Mouse (Mus musculus) MEL (cell line): ENCODE data around the gene Nop9. TPM values are rescaled to one million over a fixed set of nuclear protein-coding genes. Genes with fewer than 3 reads are reported as not detected.
A peak's percentile ranks its signal among the peaks of the same experiment; 100 is the strongest.

Experiments used
- DNase-seq: peaks from one replicate; pipeline ENCODE4 v3.0.0; 2011; ENCODE audit warnings: low read depth, low spot score
- H3K27ac ChIP-seq: 2 replicates; pipeline ENCODE4 v1.5.1; 2012; ENCODE audit warnings: low read depth, mild to moderate bottlenecking, control low read depth, low read length, moderate library complexity; ENCODE audit not compliant: control insufficient read depth
- H3K27me3 ChIP-seq, 2 experiments: fragments of 150-350 bp in 1 of 2; sonication (generic) in 1 of 2; 2 replicates each; pipeline ENCODE4 v1.6.1; 2012; ENCODE audit warnings: low read length in 2 of 2, mild to moderate bottlenecking in 2 of 2, improper control_type of control experiment in 1 of 2, moderate library complexity in 1 of 2; ENCODE audit not compliant: insufficient read depth in 2 of 2, control insufficient read depth in 1 of 2
- H3K36me3 ChIP-seq, 2 experiments: 2 replicates each; pipeline ENCODE4 v1.6.1; 2012 to 2014; ENCODE audit warnings: low read length in 2 of 2, improper control_type of control experiment in 1 of 2, inconsistent platforms in 1 of 2, mild to moderate bottlenecking in 1 of 2; ENCODE audit not compliant: insufficient read depth in 2 of 2, control insufficient read depth in 1 of 2
- H3K4me1 ChIP-seq, 2 experiments: fragments of 150-350 bp in 1 of 2; sonication (generic) in 1 of 2; 2 replicates each; pipeline ENCODE4 v1.6.1; 2012; ENCODE audit warnings: low read length in 2 of 2, improper control_type of control experiment in 1 of 2, mild to moderate bottlenecking in 1 of 2; ENCODE audit not compliant: insufficient read depth in 2 of 2, control insufficient read depth in 1 of 2
- H3K4me3 ChIP-seq, 2 experiments: fragments of 150-350 bp in 1 of 2; sonication (generic) in 1 of 2; 2 replicates each; pipeline ENCODE4 v1.5.1; 2012; ENCODE audit warnings: low read depth in 2 of 2, low read length in 2 of 2, mild to moderate bottlenecking in 2 of 2, moderate library complexity in 2 of 2, control low read depth in 1 of 2, improper control_type of control experiment in 1 of 2; ENCODE audit not compliant: control insufficient read depth in 1 of 2, insufficient read depth in 1 of 2
- H3K79me2 ChIP-seq: 2 replicates; pipeline ENCODE4 v1.6.1; 2012; ENCODE audit warnings: mild to moderate bottlenecking, low read length, moderate library complexity; ENCODE audit not compliant: control insufficient read depth, poor library complexity, insufficient read depth
- H3K9ac ChIP-seq: 2 replicates; pipeline ENCODE4 v1.6.1; 2012; ENCODE audit warnings: low read depth, mild to moderate bottlenecking, control low read depth, low read length, moderate library complexity; ENCODE audit not compliant: control insufficient read depth, poor library complexity, severe bottlenecking
- H3K9me3 ChIP-seq: fragments of 150-350 bp; sonication (generic); replicated peaks from 2 replicates; pipeline ENCODE4 v1.6.1; 2012; ENCODE audit warnings: mild to moderate bottlenecking, low read length, improper control_type of control experiment, moderate library complexity; ENCODE audit not compliant: insufficient read depth
- BHLHE40 ChIP-seq: IDR thresholded peaks from 2 replicates; pipeline ENCODE4 v1.6.1; 2012; ENCODE audit warnings: low read depth, mild to moderate bottlenecking, inconsistent platforms, low read length, improper control_type of control experiment, borderline replicate concordance
- CHD1 ChIP-seq: IDR thresholded peaks from 2 replicates; pipeline ENCODE4 v1.6.1; 2012; ENCODE audit warnings: low read depth, mild to moderate bottlenecking, inconsistent platforms, low read length, improper control_type of control experiment
- CHD2 ChIP-seq: IDR thresholded peaks from 2 replicates; pipeline ENCODE4 v1.6.1; 2011; ENCODE audit warnings: low read length, improper control_type of control experiment
- CTCF ChIP-seq, 3 experiments: IDR thresholded peaks in 2 of 3; conservative IDR thresholded peaks in 1 of 3; 2 replicates each; pipeline ENCODE4 v1.5.1; 2011 to 2012; ENCODE audit warnings: low read length in 3 of 3, low read depth in 2 of 3, mild to moderate bottlenecking in 2 of 3, improper control_type of control experiment in 1 of 3, inconsistent platforms in 1 of 3, mixed read lengths in 1 of 3, moderate library complexity in 1 of 3; ENCODE audit not compliant: control insufficient read depth in 1 of 3, insufficient read depth in 1 of 3, poor library complexity in 1 of 3, severe bottlenecking in 1 of 3
- EP300 ChIP-seq, 2 experiments: IDR thresholded peaks; 2 replicates each; pipeline ENCODE4 v1.6.1; 2011; ENCODE audit warnings: improper control_type of control experiment in 2 of 2, low read length in 2 of 2, low read depth in 1 of 2, mild to moderate bottlenecking in 1 of 2
- GABPA ChIP-seq: IDR thresholded peaks from 2 replicates; pipeline ENCODE4 v1.6.1; 2012; ENCODE audit warnings: low read depth, mild to moderate bottlenecking, inconsistent platforms, low read length, improper control_type of control experiment, moderate library complexity
- KAT2A ChIP-seq: conservative IDR thresholded peaks from 2 replicates; pipeline ENCODE4 v1.6.1; 2012; ENCODE audit warnings: low read depth, low read length, improper control_type of control experiment, inconsistent platforms
- MAFK ChIP-seq: IDR thresholded peaks from 2 replicates; pipeline ENCODE4 v1.6.1; 2011; ENCODE audit warnings: low read depth, mild to moderate bottlenecking, low read length, improper control_type of control experiment, borderline replicate concordance
- MAX ChIP-seq: IDR thresholded peaks from 2 replicates; pipeline ENCODE4 v1.6.1; 2011; ENCODE audit warnings: low read length, improper control_type of control experiment
- MEF2A ChIP-seq: IDR thresholded peaks from 2 replicates; pipeline ENCODE4 v1.6.1; 2014; ENCODE audit warnings: low read depth, mild to moderate bottlenecking, inconsistent platforms, low read length, improper control_type of control experiment; ENCODE audit not compliant: poor library complexity, insufficient replicate concordance, severe bottlenecking; ENCODE audit errors: extremely low read depth
- MYC ChIP-seq: IDR thresholded peaks from 2 replicates; pipeline ENCODE4 v1.6.1; 2011; ENCODE audit warnings: low read depth, mild to moderate bottlenecking, low read length, improper control_type of control experiment, moderate library complexity
- POLR2AphosphoS5 ChIP-seq: IDR thresholded peaks from 2 replicates; pipeline ENCODE4 v1.6.1; 2012; ENCODE audit warnings: low read depth, borderline replicate concordance, mild to moderate bottlenecking, inconsistent platforms, low read length, moderate library complexity, mixed read lengths
- RCOR1 ChIP-seq: IDR thresholded peaks from 2 replicates; pipeline ENCODE4 v1.6.1; 2012; ENCODE audit warnings: low read depth, mild to moderate bottlenecking, inconsistent platforms, low read length, improper control_type of control experiment
- SMC3 ChIP-seq: IDR thresholded peaks from 2 replicates; pipeline ENCODE4 v1.6.1; 2011; ENCODE audit warnings: low read depth, low read length, improper control_type of control experiment
- TAL1 ChIP-seq: IDR thresholded peaks from 2 replicates; pipeline ENCODE4 v1.6.1; 2012; ENCODE audit warnings: mild to moderate bottlenecking, inconsistent platforms, low read length, moderate library complexity, mixed read lengths
- TCF12 ChIP-seq: IDR thresholded peaks from 2 replicates; pipeline ENCODE4 v1.6.1; 2014; ENCODE audit warnings: low read depth, mild to moderate bottlenecking, inconsistent platforms, low read length, improper control_type of control experiment, moderate library complexity
- UBTF ChIP-seq: IDR thresholded peaks from 2 replicates; pipeline ENCODE4 v1.6.1; 2012; ENCODE audit warnings: low read depth, mild to moderate bottlenecking, inconsistent platforms, low read length, improper control_type of control experiment, moderate library complexity, borderline replicate concordance; ENCODE audit not compliant: insufficient read depth
- USF2 ChIP-seq, 2 experiments: IDR thresholded peaks; 2 replicates each; pipeline ENCODE4 v1.6.1; 2011 to 2012; ENCODE audit warnings: improper control_type of control experiment in 2 of 2, low read length in 2 of 2, borderline replicate concordance in 1 of 2, inconsistent platforms in 1 of 2, low read depth in 1 of 2, mild to moderate bottlenecking in 1 of 2; ENCODE audit not compliant: insufficient read depth in 1 of 2
- ZC3H11A ChIP-seq: IDR thresholded peaks from 2 replicates; pipeline ENCODE4 v1.6.1; 2012; ENCODE audit warnings: low read depth, mild to moderate bottlenecking, inconsistent platforms, low read length, improper control_type of control experiment
- ZKSCAN1 ChIP-seq: IDR thresholded peaks from 2 replicates; pipeline ENCODE4 v1.6.1; 2012; ENCODE audit warnings: low read depth, mild to moderate bottlenecking, inconsistent platforms, low read length, improper control_type of control experiment, moderate library complexity
- ZMIZ1 ChIP-seq: IDR thresholded peaks from 2 replicates; pipeline ENCODE4 v1.6.1; 2012; ENCODE audit warnings: low read depth, mild to moderate bottlenecking, inconsistent platforms, low read length, improper control_type of control experiment, moderate library complexity
- polyA plus RNA-seq, 2 experiments: library from polyadenylated mRNA; stranded (reverse) in 1 of 2; unstranded in 1 of 2; fragments of >175 nt in 1 of 2; fragments of >200 nt in 1 of 2; gene quantifications; 2 replicates each; pipeline versions ENCODE4 v1.2.1 to v1.2.4; 2012; ENCODE audit warnings: low replicate concordance in 2 of 2, low read depth in 1 of 2; ENCODE audit not compliant: insufficient read length in 2 of 2, insufficient read depth in 1 of 2, missing spikeins in 1 of 2
- total RNA-seq: library from RNA; depleted of rRNA; stranded (reverse); fragments of 300-350 nt; gene quantifications from 2 replicates; pipeline ENCODE4 v1.2.3, GENCODE M21; 2012

Nop9 gene
- total and polyA plus RNA-seq, 3 experiments = 47.8 to 112 TPM; not detected in 1

DNA sequence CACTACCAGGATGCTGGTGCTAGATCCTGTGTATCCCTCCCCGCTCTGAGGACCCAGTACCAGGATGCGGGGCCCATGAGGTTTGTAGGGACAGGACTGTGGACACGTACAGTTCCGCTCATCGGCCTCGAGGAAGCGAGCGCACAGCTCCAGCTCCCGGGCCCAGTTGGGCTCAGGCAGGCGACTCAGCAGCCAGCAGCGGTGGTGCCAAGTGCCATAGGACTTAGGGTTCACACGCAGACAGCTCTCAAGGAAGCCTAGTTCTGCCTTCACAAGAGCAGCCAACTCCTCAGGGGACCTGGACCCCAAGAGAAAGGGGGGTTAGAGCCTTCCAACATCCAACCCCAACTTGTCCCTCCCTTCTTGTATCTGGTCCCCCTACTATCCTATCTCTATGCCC is 24.8 kb upstream of the Nop9 start:
- no peak overlapping the region for H3K4me3 ChIP-seq
- no peak for DNase-seq
- no peak for TF ChIP-seq CHD2
- TF ChIP-seq POLR2AphosphoS5 = no peak
- no peak for TF ChIP-seq SMC3
- no peak for TF ChIP-seq KAT2A
- no peak for TF ChIP-seq ZKSCAN1
- TF ChIP-seq MYC = no peak
- TF ChIP-seq MEF2A = no peak
- no peak for TF ChIP-seq RCOR1
- no peak for TF ChIP-seq ZMIZ1
- TF ChIP-seq CTCF (IDR thresholded peaks at IDR 0.05 in 2 of 3, conservative IDR thresholded peaks at IDR 0.05 in 1 of 3; ENCODE audit: control insufficient read depth in 1 of 3, insufficient read depth in 1 of 3, low read depth in 2 of 3, low read length in 3 of 3, poor library complexity in 1 of 3, severe bottlenecking in 1 of 3) = no peak
- no peaks in the 10 kb centered on the region for H3K27me3 ChIP-seq
- H3K9ac ChIP-seq = no peak overlapping the region
- peaks cover 0 to 14% of the 10 kb centered on the region in 2 experiments; a peak in 2 of 4 replicates for H3K36me3 ChIP-seq
- no peak overlapping the region for H3K27ac ChIP-seq
- H3K9me3 ChIP-seq = no peaks in the 10 kb centered on the region
- H3K4me1 ChIP-seq = peaks cover 11 to 12% of the 10 kb centered on the region in 2 experiments
- peaks cover 2% of the 10 kb centered on the region; the same call in 1 of the 2 replicates for H3K79me2 ChIP-seq

DNA sequence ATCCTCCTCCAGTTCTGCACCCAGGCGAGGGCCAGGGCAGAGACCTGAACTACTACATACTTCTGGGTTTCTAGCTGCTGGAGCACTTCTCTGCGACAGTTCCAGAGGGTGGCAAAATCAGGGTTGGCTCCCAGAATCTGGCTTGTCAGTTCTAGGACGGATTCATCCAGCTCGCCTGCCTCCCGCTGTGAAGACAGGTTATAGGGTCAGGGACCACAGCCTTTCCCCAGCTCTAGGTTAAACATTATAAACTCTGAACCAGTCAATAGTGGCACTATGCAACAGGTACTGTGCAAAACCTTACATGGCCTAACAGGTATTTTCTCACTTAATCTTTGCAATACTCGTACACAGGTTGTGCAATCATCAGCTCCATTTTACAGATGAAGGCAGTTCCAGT is 24.4 kb upstream of the Nop9 start:
- Histone ChIP-seq H3K4me3 (peak overlapping the region; percentile 84 to 90; a peak in 3 of 4 replicates), H3K9me3 (no peaks in the 10 kb centered on the region), H3K27me3 (no peaks in the 10 kb centered on the region), H3K79me2 (peaks cover 2% of the 10 kb centered on the region; the same call in 1 of the 2 replicates), H3K9ac (peak overlapping the region; percentile 83), H3K36me3 (peaks cover 0 to 14% of the 10 kb centered on the region in 2 experiments; a peak in 2 of 4 replicates), H3K4me1 (peaks cover 11 to 12% of the 10 kb centered on the region in 2 experiments), H3K27ac (no peak overlapping the region)
- TF ChIP-seq UBTF = no peak
- no peak for TF ChIP-seq CHD1
- TF ChIP-seq MAX = no peak
- no peak for TF ChIP-seq TAL1
- no peak for TF ChIP-seq RCOR1
- no peak for TF ChIP-seq TCF12
- TF ChIP-seq KAT2A = no peak
- TF ChIP-seq BHLHE40 = no peak
- TF ChIP-seq MAFK = no peak
- no peak for TF ChIP-seq MYC
- no peak for TF ChIP-seq USF2 (IDR thresholded peaks at IDR 0.05; ENCODE audit: borderline replicate concordance in 1 of 2, insufficient read depth in 1 of 2, low read depth in 1 of 2, low read length in 2 of 2)
- TF ChIP-seq CHD2 = no peak
- no peak for TF ChIP-seq EP300 (IDR thresholded peaks at IDR 0.05; ENCODE audit: low read depth in 1 of 2, low read length in 2 of 2)
- TF ChIP-seq GABPA = no peak
- no peak for TF ChIP-seq CTCF (IDR thresholded peaks at IDR 0.05 in 2 of 3, conservative IDR thresholded peaks at IDR 0.05 in 1 of 3; ENCODE audit: control insufficient read depth in 1 of 3, insufficient read depth in 1 of 3, low read depth in 2 of 3, low read length in 3 of 3, poor library complexity in 1 of 3, severe bottlenecking in 1 of 3)
- no peak for TF ChIP-seq POLR2AphosphoS5
- no peak for TF ChIP-seq ZC3H11A
- DNase-seq = no peak
